Mouse (Mus musculus): ENCODE measurements around the gene Pdlim5. TPM values are rescaled to one million over a fixed set of nuclear protein-coding genes. Genes with fewer than 3 reads are reported as not detected.
"Not testable (repeated sequence)": the region's sequence is repeated elsewhere in the genome, so short reads cannot be mapped to it uniquely, and the experiment has no call there.

Pdlim5 gene
- polyA plus RNA-seq, 3 experiments from 2014 or later: 21.5 to 25.7 (median 25.4) TPM

DNA sequence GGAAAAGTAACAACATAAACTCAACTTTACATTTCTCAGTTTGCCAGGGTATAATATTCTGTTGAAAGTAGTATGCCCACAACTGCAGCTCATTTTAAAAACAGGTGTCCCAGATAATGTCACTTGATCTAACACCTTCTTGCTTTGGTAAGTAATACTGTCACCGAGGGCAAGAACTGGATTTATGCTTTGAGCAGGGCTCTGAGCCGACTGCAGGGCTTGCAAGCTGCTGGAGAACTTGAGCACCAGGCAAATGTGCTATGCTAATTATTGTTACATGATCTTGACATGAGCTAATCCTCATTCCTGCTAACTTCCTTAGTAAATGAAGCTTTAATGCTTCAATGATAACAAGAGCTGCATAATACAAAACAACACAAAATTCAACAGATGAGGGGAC, 139.1 kb downstream of the Pdlim5 start:
- no peak for ATAC-seq

GRCm38 (mm10) chr3:142252086-142252485, 143.4 kb downstream of the Pdlim5 start:
- no peak for ATAC-seq

DNA sequence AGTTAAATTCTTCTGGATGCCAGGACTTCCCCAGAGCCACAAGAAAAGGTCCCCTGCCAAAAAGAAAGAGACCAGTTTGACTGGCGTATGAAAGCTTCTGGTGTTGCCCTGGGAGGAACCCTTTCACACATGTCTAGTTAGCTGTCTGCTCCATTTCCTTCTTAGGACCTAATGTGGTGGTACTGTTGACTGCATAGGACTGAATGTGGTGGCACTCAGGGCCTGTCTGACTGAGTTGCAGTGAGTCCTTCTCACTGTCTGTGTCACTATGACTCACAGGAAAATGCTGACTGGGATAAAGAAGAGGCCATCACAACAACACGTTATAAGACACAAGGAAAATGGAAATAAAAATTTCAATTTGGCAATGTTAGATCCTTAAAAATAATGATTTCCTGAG, 146.0 kb downstream of the Pdlim5 start:
- peak; percentile 75 for ATAC-seq

GRCm38 (mm10) chr3:142243263-142243662, 152.2 kb downstream of the Pdlim5 start:
- peak; percentile 65 for ATAC-seq

DNA sequence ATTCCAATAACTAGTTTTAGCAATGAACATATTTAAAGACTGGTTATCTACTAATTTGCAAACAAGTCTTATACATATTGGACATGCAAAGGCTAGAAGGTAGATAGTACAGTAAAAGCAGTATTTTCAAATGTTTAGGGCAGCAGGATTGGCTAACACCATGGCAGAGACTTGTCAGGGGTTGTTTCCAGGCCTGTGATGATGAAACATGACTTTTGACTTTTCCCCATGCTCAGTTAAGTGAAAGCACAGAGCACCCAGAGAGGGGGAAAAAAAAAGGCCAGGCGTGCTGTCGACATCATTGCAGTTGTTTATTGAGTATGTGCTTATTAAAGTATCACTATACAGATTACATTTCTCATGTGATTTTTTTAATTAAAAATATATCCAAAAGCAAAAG, 156.2 kb downstream of the Pdlim5 start:
- no peak for ATAC-seq

GRCm38 (mm10) chr3:142238260-142239046, 157.0 kb downstream of the Pdlim5 start:
- no peak for ATAC-seq

DNA sequence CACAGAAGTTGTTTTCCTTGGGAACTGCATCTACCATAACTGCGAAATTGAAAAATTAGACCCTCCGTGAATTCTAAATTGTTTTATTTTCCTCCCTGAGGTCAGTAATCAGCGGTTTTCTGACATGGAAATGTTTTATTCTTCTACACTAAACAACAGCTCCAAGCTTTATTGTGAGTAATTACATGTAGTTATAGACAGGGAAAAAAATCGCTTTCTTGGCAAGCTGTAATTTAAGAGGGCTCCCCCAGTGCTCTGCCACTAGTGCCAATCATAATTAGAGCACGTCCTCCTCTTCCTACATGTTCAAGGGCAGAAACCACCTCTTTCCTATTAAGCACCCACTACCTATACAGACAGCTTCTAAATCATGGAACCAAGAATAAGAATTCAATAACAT, 157.9 kb downstream of the Pdlim5 start:
- no peak for ATAC-seq

GRCm38 (mm10) chr3:142233606-142234465, 161.7 kb downstream of the Pdlim5 start:
- ATAC-seq: no peak

DNA sequence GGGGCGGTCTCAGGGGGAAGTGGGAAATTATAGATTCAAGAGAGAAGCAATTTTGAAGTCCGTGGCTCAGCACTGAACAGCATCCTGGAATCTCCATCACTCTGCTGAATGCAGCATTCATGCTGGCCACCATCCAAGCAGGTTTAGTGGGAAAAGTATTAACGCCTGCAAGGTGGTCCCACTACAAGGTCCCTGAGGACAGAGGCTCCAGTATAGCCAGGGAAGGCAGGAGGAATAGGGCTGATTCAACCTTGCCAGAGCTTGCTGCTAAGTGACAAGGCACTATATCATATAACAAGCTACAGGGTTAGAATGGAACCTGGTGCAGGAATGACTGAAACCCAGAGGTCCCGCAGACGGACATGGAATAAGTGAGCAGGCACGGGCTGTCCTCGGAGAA, 166.8 kb downstream of the Pdlim5 start:
- no peak for ATAC-seq

DNA sequence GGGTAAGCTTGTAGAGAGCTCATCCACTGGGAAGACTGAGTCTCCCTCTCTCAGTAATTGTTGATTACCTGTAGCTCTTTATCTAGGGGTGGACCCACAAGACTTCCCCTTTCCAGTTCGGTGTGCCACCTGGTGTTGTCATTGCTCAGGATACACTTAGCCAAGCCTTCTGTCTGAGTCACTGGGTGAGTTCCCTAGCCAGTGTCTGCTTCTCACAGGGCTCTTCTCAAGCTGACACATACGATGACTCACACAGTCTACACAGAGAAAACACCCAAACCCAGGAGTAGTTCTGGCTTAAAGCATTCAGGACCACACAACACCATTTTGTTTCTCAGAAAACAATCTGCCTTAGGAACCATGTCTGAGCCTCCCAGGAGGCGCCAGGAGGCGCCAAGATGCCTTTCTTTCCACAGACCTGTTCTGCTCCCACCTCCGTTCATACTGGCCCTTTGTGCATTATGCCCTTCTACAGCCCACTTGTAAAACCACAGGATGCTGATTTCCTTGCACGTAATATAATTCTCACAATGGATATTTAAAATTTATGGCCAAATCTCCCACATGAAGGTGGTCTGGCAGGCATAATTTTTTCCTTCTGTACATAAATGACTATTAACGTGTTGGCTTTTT, 172.9 kb downstream of the Pdlim5 start:
- no peak for ATAC-seq

DNA sequence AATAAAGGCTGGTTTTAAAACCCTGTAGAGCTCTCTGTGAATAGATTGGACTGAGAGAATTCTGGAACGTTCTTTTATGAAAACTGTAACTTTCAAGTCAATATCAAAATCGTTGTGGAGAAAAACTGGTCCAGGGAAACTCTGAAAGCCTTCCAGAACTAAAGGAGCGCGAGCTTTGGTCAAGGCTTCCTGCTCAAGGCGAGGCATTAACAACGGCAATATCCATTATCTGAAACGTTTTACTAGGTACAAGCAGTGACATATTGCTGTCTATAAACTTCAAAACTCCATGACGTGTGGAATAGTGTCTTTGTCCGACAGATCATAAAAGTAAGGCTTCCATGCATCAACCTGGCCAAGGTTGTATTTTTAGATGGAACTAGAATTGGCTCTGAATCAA, 175.6 kb downstream of the Pdlim5 start:
- ATAC-seq: no peak

- no peak for ATAC-seq
Observed at GRCm38 (mm10) chr3:142212821-142213220, 182.7 kb downstream of the Pdlim5 start.

DNA sequence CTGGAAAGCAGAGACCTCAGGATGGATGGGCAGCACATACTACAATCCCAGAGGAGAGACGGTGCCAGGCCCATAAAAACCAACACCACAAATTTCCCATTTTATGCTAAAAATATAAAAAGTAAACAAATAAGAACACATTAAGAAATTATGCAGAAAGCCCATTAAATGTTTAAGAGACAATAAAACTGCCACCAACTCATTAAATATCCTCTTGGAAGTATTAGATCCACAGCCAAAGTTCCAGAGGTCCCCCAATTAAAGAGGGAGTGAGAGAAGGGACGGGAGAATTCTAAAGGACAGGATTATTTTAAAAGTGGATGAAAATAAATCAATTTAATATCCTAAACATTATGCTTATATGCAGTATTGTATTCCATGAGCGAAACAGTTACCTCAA, 183.3 kb downstream of the Pdlim5 start:
- no peak for ATAC-seq

- ATAC-seq: no peak
Observed at GRCm38 (mm10) chr3:142209981-142210380, 185.5 kb downstream of the Pdlim5 start.

DNA sequence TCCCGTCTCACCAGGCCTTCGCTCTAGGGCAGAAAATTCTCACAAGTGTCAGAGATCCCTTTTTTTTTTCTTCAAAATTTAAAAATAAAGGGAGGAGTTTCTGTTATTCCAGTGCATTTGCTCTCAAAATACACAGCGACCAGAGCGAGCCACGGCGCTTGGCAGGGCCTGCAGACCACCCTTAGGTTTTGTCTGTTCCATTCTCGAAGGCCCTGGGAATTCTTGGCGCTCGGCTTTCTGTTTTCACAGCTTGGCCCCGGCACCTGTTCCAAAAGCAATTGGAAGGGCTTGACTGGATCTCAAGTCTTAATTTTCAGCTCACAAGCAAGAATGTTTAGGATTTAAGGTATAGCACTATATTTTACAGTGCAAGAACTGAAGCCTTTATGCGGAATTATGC, 186.4 kb downstream of the Pdlim5 start:
- no peak for ATAC-seq

DNA sequence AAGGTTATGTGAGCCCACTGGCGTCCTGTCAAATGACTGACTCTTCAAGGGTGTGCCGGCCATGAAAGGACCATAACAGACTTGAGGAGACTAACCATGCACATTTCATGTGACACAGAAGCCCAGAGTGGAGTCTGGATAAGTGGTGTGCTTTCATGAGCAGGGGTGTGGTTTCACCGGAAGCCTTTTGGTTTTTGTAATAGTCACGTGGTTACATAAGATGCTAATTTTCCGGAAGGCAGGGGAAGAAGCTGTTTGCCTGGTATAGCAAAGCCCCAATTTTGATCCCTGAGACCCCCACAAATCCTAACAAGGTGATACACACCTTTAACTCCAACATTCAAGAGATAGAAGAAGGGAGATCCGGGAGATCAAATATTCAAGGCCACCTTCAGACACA, 188.0 kb downstream of the Pdlim5 start:
- ATAC-seq: no peak

DNA sequence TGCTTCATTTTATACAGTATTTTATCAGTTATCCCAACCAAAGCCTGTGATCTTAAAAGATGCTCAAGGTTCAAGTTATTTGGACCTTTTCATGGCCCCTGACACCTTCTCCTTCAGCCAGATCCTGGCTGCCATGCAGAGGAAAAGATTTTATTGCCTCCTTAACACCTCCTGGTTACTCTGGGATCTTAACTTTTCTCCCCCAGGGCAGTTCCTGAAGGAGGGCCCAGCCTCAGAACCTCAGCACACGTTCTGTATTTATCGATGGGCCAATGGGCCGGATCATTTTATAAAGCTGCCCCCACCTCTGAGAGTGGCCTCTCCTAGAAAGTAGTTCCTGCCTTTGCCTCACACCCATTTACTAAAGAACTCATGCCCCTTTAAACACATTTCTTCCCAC, 189.2 kb downstream of the Pdlim5 start:
- ATAC-seq: no peak

GRCm38 (mm10) chr3:142196142-142196541, 199.4 kb downstream of the Pdlim5 start:
- no peak for ATAC-seq

DNA sequence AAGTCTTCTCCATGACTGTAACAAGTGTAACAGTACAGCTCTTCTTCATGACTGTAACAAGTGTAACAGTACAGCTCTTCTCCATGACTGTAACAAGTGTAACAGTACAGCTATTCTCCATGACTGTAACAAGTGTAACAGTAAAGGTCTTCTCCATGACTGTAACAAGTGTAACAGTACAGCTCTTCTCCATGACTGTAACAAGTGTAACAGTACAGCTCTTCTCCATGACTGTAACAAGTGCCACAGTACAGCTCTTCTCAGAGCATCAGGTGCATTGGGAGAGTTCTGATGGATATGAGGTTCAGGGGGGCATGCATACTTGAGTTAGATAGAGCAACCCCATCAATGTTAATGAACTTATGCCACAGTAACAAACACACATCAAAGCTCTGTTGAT, 203.9 kb downstream of the Pdlim5 start:
- ATAC-seq: not testable (repeated sequence)
